Mouse (Mus musculus) liver, postnatal 0 days (tissue): ENCODE measurements around the gene Med18.

Experiments used
- CTCF ChIP-seq: sonication (generic); IDR thresholded peaks from 2 replicates; pipeline ENCODE4 v1.5.1; 2016; ENCODE audit warnings: antibody characterized with exemption, low read depth
- EP300 ChIP-seq: IDR thresholded peaks from 2 replicates; pipeline ENCODE4 v1.6.1; 2016; ENCODE audit warnings: antibody characterized with exemption, low read depth, mild to moderate bottlenecking

GRCm38 (mm10) chr4:132415966-132416365 is 47.8 kb downstream of the Med18 start:
- TF ChIP-seq CTCF (no peak), EP300 (peak; percentile 47)
